Mouse (Mus musculus) lung, embryonic 14.5 days (tissue): Measurements from ENCODE around the gene Cfap58. TPM values are rescaled to one million over a fixed set of nuclear protein-coding genes. Genes with fewer than 3 reads are reported as not detected.

ENCODE experiments used
- ATAC-seq: fragments of 200-750 bp; cut with Nextera tagmentation; 2 replicates; pipeline ENCODE4 v1.8.0; 2017; ENCODE audit warnings: mild to moderate bottlenecking, moderate TSS enrichment, moderate library complexity; ENCODE audit not compliant: insufficient read depth
- DNase-seq: peaks from one replicate; pipeline ENCODE4 v3.0.0-alpha.2; 2015
- H3K27ac ChIP-seq: fragments of 300-500 bp; sonication (generic); 2 replicates; pipeline ENCODE4 v1.5.1; 2014; ENCODE audit warnings: low read depth, mild to moderate bottlenecking, moderate library complexity
- H3K27me3 ChIP-seq: fragments of 300-500 bp; sonication (generic); 2 replicates; pipeline ENCODE4 v1.6.1; 2014; ENCODE audit warnings: low read length, control low read depth; ENCODE audit not compliant: insufficient read depth
- H3K36me3 ChIP-seq: fragments of 300-500 bp; sonication (generic); 2 replicates; pipeline ENCODE4 v1.6.1; 2014; ENCODE audit warnings: control low read depth; ENCODE audit not compliant: insufficient read depth
- H3K4me1 ChIP-seq: fragments of 300-500 bp; sonication (generic); 2 replicates; pipeline ENCODE4 v1.6.1; 2014; ENCODE audit warnings: antibody characterized with exemption, control low read depth; ENCODE audit not compliant: insufficient read depth
- H3K4me2 ChIP-seq: fragments of 300-500 bp; sonication (generic); 2 replicates; pipeline ENCODE4 v1.6.1; 2014; ENCODE audit warnings: mild to moderate bottlenecking
- H3K4me3 ChIP-seq: fragments of 300-500 bp; sonication (generic); 2 replicates; pipeline ENCODE4 v1.5.1; 2014; ENCODE audit warnings: low read depth, low read length
- H3K9ac ChIP-seq: fragments of 300-500 bp; sonication (generic); 2 replicates; pipeline ENCODE4 v1.6.1; 2014
- H3K9me3 ChIP-seq: fragments of 300-500 bp; sonication (generic); 2 replicates; pipeline ENCODE4 v1.6.1; 2016; ENCODE audit warnings: low read depth, low read length, control low read depth
- CTCF ChIP-seq: IDR thresholded peaks from 2 replicates; pipeline ENCODE4 v1.5.1; 2016; ENCODE audit warnings: antibody characterized with exemption, low read depth
- WGBS: fragments of 180-500 bp; shearing (Covaris S2); extraction: QIAGEN DNeasy Blood & Tissue Kit; methylation state at CpG from one replicate; pipeline ENCODE4 v1.1.7; 2014; 5-methylcytosine and 5-hydroxymethylcytosine counted together
- polyA plus RNA-seq: library from polyadenylated mRNA; unstranded; fragments of >200 nt; fragmentation: Nextera tagmentation; extraction: Ambion mirVana; gene quantifications from 2 replicates; pipeline ENCODE4 v1.2.1, GENCODE M21; 2014

The Cfap58 gene
- polyA plus RNA-seq, 1 experiment from 2014 or later = not detected

- peak overlapping the region; percentile 40; the same call in 1 of the 2 replicates for H3K9ac ChIP-seq
- H3K4me1 ChIP-seq = peaks cover 12% of the 10 kb centered on the region; the same call in 1 of the 2 replicates
- peak overlapping the region; percentile 57; the same call in 1 of the 2 replicates for H3K4me2 ChIP-seq
- no peak overlapping the region for H3K4me3 ChIP-seq
- peaks cover 3% of the 10 kb centered on the region; the same call in 1 of the 2 replicates for H3K36me3 ChIP-seq
- no peaks in the 10 kb centered on the region for H3K9me3 ChIP-seq
- H3K27ac ChIP-seq = peak overlapping the region; percentile 67; the same call in 1 of the 2 replicates
- ATAC-seq = peak; percentile 29; the same call in 1 of the 2 replicates
- TF ChIP-seq CTCF = no peak
- DNase-seq = no peak
- no peaks in the 10 kb centered on the region for H3K27me3 ChIP-seq
- 22% methylated on average over 6 of the region's 6 CpGs for WGBS
These were observed 28.5 kb upstream of the Cfap58 start for GRCm38 (mm10) chr19:47908961-47909371.

GRCm38 (mm10) chr19:47909387-47910116 is 27.9 kb upstream of the Cfap58 start:
- Histone ChIP-seq H3K9me3 (no peaks in the 10 kb centered on the region), H3K4me1 (peaks cover 12% of the 10 kb centered on the region; the same call in 1 of the 2 replicates), H3K4me2 (peak overlapping the region; percentile 57), H3K9ac (peak overlapping the region; percentile 40), H3K27ac (peak overlapping the region; percentile 67), H3K4me3 (peak overlapping the region; percentile 23), H3K27me3 (no peaks in the 10 kb centered on the region), H3K36me3 (peaks cover 3% of the 10 kb centered on the region; the same call in 1 of the 2 replicates)
- TF ChIP-seq CTCF = 0 out of 2 replicates have a peak, but pooled peaks have one; percentile 10
- WGBS = 4% methylated on average over 10 of the region's 10 CpGs
- DNase-seq (peak; percentile 71), ATAC-seq (peak; percentile 59)

GRCm38 (mm10) chr19:47910117-47910618 is 27.3 kb upstream of the Cfap58 start:
- Histone ChIP-seq H3K4me2 (peak overlapping the region; percentile 57), H3K9me3 (no peaks in the 10 kb centered on the region), H3K27ac (peak overlapping the region; percentile 67; the same call in 1 of the 2 replicates), H3K36me3 (peaks cover 3% of the 10 kb centered on the region; the same call in 1 of the 2 replicates), H3K9ac (no peak overlapping the region), H3K27me3 (no peaks in the 10 kb centered on the region), H3K4me1 (peaks cover 6% of the 10 kb centered on the region; the same call in 1 of the 2 replicates), H3K4me3 (no peak overlapping the region)
- WGBS = 43% methylated on average over 3 of the region's 4 CpGs
- TF ChIP-seq CTCF = no peak
- ATAC-seq (no peak), DNase-seq (no peak)

GRCm38 (mm10) chr19:47910751-47911150 is 26.7 kb upstream of the Cfap58 start:
- no peak for ATAC-seq
- Histone ChIP-seq H3K36me3 (peaks cover 3% of the 10 kb centered on the region; the same call in 1 of the 2 replicates), H3K4me1 (peaks cover 4% of the 10 kb centered on the region; the same call in 1 of the 2 replicates), H3K4me3 (no peak overlapping the region), H3K9me3 (no peaks in the 10 kb centered on the region), H3K27ac (no peak overlapping the region), H3K9ac (no peak overlapping the region), H3K4me2 (no peak overlapping the region), H3K27me3 (no peaks in the 10 kb centered on the region)
- TF ChIP-seq CTCF = no peak
- no peak for DNase-seq
- 76% methylated on average over 4 of the region's 4 CpGs for WGBS

- no peaks in the 10 kb centered on the region for H3K27me3 ChIP-seq
- no peak overlapping the region for H3K9ac ChIP-seq
- peaks cover 3% of the 10 kb centered on the region; the same call in 1 of the 2 replicates for H3K36me3 ChIP-seq
- no peak overlapping the region for H3K4me3 ChIP-seq
- H3K4me1 ChIP-seq = peaks cover 16% of the 10 kb centered on the region
- TF ChIP-seq CTCF = no peak
- ATAC-seq (no peak), DNase-seq (no peak)
- H3K9me3 ChIP-seq = no peaks in the 10 kb centered on the region
- 87% methylated on average over 7 of the region's 7 CpGs for WGBS
- no peak overlapping the region for H3K4me2 ChIP-seq
- no peak overlapping the region for H3K27ac ChIP-seq
These were observed 24.1 kb upstream of the Cfap58 start for GRCm38 (mm10) chr19:47913344-47913743.

GRCm38 (mm10) chr19:47914191-47914590 is 23.3 kb upstream of the Cfap58 start:
- DNase-seq = no peak
- H3K9ac ChIP-seq = no peak overlapping the region
- H3K9me3 ChIP-seq = no peaks in the 10 kb centered on the region
- H3K36me3 ChIP-seq = peaks cover 3% of the 10 kb centered on the region; the same call in 1 of the 2 replicates
- H3K27ac ChIP-seq = no peak overlapping the region
- no peaks in the 10 kb centered on the region for H3K27me3 ChIP-seq
- WGBS = 88% methylated on average over 4 of the region's 4 CpGs
- no peak for ATAC-seq
- H3K4me2 ChIP-seq = no peak overlapping the region
- TF ChIP-seq CTCF = no peak
- H3K4me3 ChIP-seq = no peak overlapping the region
- H3K4me1 ChIP-seq = peaks cover 12% of the 10 kb centered on the region

GRCm38 (mm10) chr19:47915251-47915650 is 22.2 kb upstream of the Cfap58 start:
- no peaks in the 10 kb centered on the region for H3K9me3 ChIP-seq
- ATAC-seq = no peak
- 75% methylated on average over 4 of the region's 4 CpGs for WGBS

More at GRCm38 (mm10) chr19:47915251-47915650, 22.2 kb upstream of the Cfap58 start:
- TF ChIP-seq CTCF = no peak
- no peak overlapping the region for H3K9ac ChIP-seq
- H3K27me3 ChIP-seq = no peaks in the 10 kb centered on the region
- no peak overlapping the region for H3K4me2 ChIP-seq
- DNase-seq = no peak
- H3K4me3 ChIP-seq = no peak overlapping the region
- peaks cover 14% of the 10 kb centered on the region for H3K4me1 ChIP-seq
- peaks cover 3% of the 10 kb centered on the region; the same call in 1 of the 2 replicates for H3K36me3 ChIP-seq
- no peak overlapping the region for H3K27ac ChIP-seq
